Mouse (Mus musculus) lung, postnatal 0 days (tissue): Measurements from ENCODE around the gene Fam122a. TPM values are rescaled to one million over a fixed set of nuclear protein-coding genes. Genes with fewer than 3 reads are reported as not detected.

Source experiments
- ATAC-seq: fragments of 200-750 bp; cut with Nextera tagmentation; 2 replicates; pipeline ENCODE4 v1.8.0; 2017; ENCODE audit warnings: moderate library complexity
- DNase-seq: peaks from one replicate; pipeline ENCODE4 v3.0.0-alpha.2; 2016; ENCODE audit warnings: low spot score
- H3K27ac ChIP-seq: fragments of 300-500 bp; sonication (generic); 2 replicates; pipeline ENCODE4 v1.5.1; 2014; ENCODE audit warnings: antibody characterized with exemption, mild to moderate bottlenecking, low read length, mixed read lengths
- H3K27me3 ChIP-seq: fragments of 300-500 bp; sonication (generic); replicated peaks from 2 replicates; pipeline ENCODE4 v1.6.1; 2014; ENCODE audit warnings: low read length, mixed read lengths; ENCODE audit not compliant: insufficient read depth
- H3K36me3 ChIP-seq: fragments of 300-500 bp; sonication (generic); 2 replicates; pipeline ENCODE4 v1.6.1; 2014; ENCODE audit warnings: low read length, mixed read lengths; ENCODE audit not compliant: insufficient read depth
- H3K4me1 ChIP-seq: fragments of 300-500 bp; sonication (generic); 2 replicates; pipeline ENCODE4 v1.6.1; 2014; ENCODE audit warnings: antibody characterized with exemption, low read depth, low read length, mixed read lengths; ENCODE audit not compliant: insufficient read depth
- H3K4me2 ChIP-seq: fragments of 300-500 bp; sonication (generic); replicated peaks from 2 replicates; pipeline ENCODE4 v1.6.1; 2014; ENCODE audit warnings: low read depth, mild to moderate bottlenecking, low read length, moderate library complexity, mixed read lengths
- H3K4me3 ChIP-seq: fragments of 300-500 bp; sonication (generic); 2 replicates; pipeline ENCODE4 v1.5.1; 2014; ENCODE audit warnings: low read depth, low read length
- H3K9ac ChIP-seq: fragments of 300-500 bp; sonication (generic); replicated peaks from 2 replicates; pipeline ENCODE4 v1.6.1; 2014; ENCODE audit warnings: low read depth, mild to moderate bottlenecking
- H3K9me3 ChIP-seq: fragments of 300-500 bp; sonication (generic); 2 replicates; pipeline ENCODE4 v1.6.1; 2016; ENCODE audit warnings: low read length, mixed read lengths
- CTCF ChIP-seq: IDR thresholded peaks from 2 replicates; pipeline ENCODE4 v1.5.1; 2016; ENCODE audit warnings: antibody characterized with exemption, mild to moderate bottlenecking
- EP300 ChIP-seq: IDR thresholded peaks from 2 replicates; pipeline ENCODE4 v1.6.1; 2016; ENCODE audit warnings: antibody characterized with exemption, mild to moderate bottlenecking, control low read depth
- WGBS: fragments of 180-500 bp; shearing (Covaris S2); extraction: QIAGEN DNeasy Blood & Tissue Kit; methylation state at CpG from one replicate; pipeline ENCODE4 v1.1.7; 2014; 5-methylcytosine and 5-hydroxymethylcytosine counted together
- polyA plus RNA-seq: library from polyadenylated mRNA; unstranded; fragments of >200 nt; fragmentation: Nextera tagmentation; extraction: Ambion mirVana; gene quantifications from 2 replicates; pipeline ENCODE4 v1.2.1, GENCODE M21; 2015

The Fam122a gene
- polyA plus RNA-seq, 1 experiment from 2014 or later = 47.8 TPM

DNA sequence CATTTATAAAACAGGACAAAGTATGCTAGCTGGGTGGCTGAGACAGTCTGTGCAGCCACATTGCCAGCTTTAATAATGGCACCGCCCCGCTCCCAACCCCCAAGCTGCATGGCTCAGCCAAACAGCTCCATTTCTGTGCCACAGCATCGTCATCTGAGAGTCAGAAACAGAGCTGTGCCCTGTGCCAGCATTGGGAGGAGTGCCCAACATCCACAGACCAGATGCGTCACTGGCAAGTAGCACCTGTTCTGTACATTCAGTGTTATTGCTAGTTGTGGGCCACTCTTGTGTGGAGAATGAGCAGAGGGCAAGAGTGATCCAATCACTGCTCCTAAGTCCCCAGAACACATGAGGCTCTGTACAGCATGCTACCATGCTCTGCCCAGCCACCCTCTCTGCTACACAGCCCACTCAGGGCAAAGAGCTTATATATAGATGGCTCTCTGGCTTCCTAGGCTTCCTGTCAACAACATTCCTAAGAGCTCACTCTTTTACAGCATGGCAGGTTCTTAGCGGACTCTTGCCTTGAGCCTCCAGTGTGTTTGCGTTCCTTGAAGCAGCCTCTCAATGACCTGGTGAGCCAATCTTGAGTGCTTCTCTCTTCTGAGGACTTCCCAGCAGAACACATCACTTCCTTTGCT is 20.4 kb downstream of the Fam122a start:
- ATAC-seq (peak; percentile 95), DNase-seq (peak; percentile 92)
- H3K9ac ChIP-seq = no peak overlapping the region
- H3K27ac ChIP-seq = peak overlapping the region; percentile 77
- no peak overlapping the region for H3K4me2 ChIP-seq
- 67% methylated on average over 6 of the region's 6 CpGs for WGBS
- H3K27me3 ChIP-seq = no peaks in the 10 kb centered on the region
- peaks cover 7% of the 10 kb centered on the region; the same call in 1 of the 2 replicates for H3K4me1 ChIP-seq
- no peak overlapping the region for H3K4me3 ChIP-seq
- H3K36me3 ChIP-seq = no peaks in the 10 kb centered on the region
- TF ChIP-seq CTCF = no peak
- TF ChIP-seq EP300 = peak; percentile 98
- no peaks in the 10 kb centered on the region for H3K9me3 ChIP-seq

GRCm38 (mm10) chr19:24455249-24455960 is 21.8 kb downstream of the Fam122a start:
- no peaks in the 10 kb centered on the region for H3K27me3 ChIP-seq
- no peak overlapping the region for H3K4me2 ChIP-seq
- H3K9me3 ChIP-seq = no peaks in the 10 kb centered on the region
- no peak for TF ChIP-seq CTCF
- no peak for TF ChIP-seq EP300
- no peak overlapping the region for H3K9ac ChIP-seq
- H3K4me3 ChIP-seq = no peak overlapping the region
- H3K36me3 ChIP-seq = no peaks in the 10 kb centered on the region
- WGBS = 64% methylated on average over 6 of the region's 6 CpGs
- ATAC-seq (no peak), DNase-seq (no peak)
- H3K4me1 ChIP-seq = peaks cover 7% of the 10 kb centered on the region; the same call in 1 of the 2 replicates
- peak overlapping the region; percentile 77 for H3K27ac ChIP-seq

- WGBS = 71% methylated on average over 2 of the region's 2 CpGs
- H3K36me3 ChIP-seq = no peaks in the 10 kb centered on the region
- DNase-seq = no peak
- no peak for ATAC-seq
- H3K27me3 ChIP-seq = no peaks in the 10 kb centered on the region
- H3K9ac ChIP-seq = no peak overlapping the region
- TF ChIP-seq CTCF (no peak), EP300 (no peak)
- H3K4me1 ChIP-seq = peaks cover 7% of the 10 kb centered on the region; the same call in 1 of the 2 replicates
- no peaks in the 10 kb centered on the region for H3K9me3 ChIP-seq
- no peak overlapping the region for H3K4me3 ChIP-seq
- no peak overlapping the region for H3K4me2 ChIP-seq
- no peak overlapping the region for H3K27ac ChIP-seq
Measured at GRCm38 (mm10) chr19:24454451-24454850, 22.7 kb downstream of the Fam122a start.

DNA sequence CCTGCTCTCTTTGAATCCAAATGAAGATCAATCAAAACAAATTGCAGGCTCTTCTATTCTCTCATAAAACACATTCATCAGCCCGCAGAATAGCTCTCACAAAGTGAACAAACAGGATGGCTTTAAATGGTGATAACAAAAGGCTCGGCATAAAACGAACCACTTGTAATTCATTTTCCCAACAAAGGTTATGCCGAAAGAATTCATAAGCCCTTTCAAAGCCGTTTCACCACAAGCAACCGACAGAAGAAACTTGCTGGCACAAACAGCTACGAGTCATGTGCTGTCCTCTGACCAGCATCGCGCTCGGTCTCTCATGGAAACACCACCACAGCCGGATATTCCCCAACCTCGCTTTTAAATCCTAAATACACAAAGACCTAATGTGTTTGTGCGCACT is 23.8 kb downstream of the Fam122a start:
- Histone ChIP-seq H3K36me3 (no peaks in the 10 kb centered on the region), H3K4me1 (peaks cover 7% of the 10 kb centered on the region; the same call in 1 of the 2 replicates), H3K9me3 (no peaks in the 10 kb centered on the region), H3K9ac (no peak overlapping the region), H3K27me3 (no peaks in the 10 kb centered on the region), H3K4me3 (no peak overlapping the region), H3K4me2 (no peak overlapping the region), H3K27ac (no peak overlapping the region)
- WGBS = 62% methylated on average over 13 of the region's 13 CpGs
- TF ChIP-seq EP300 = 0 out of 2 replicates have a peak, but pooled peaks have one; percentile 14
- no peak for TF ChIP-seq CTCF
- ATAC-seq (no peak), DNase-seq (peak; percentile 45)

GRCm38 (mm10) chr19:24452441-24452898 is 24.7 kb downstream of the Fam122a start:
- DNase-seq = no peak
- no peaks in the 10 kb centered on the region for H3K36me3 ChIP-seq
- no peak overlapping the region for H3K9ac ChIP-seq
- ATAC-seq = no peak
- H3K27me3 ChIP-seq = no peaks in the 10 kb centered on the region
- no peak overlapping the region for H3K27ac ChIP-seq
- H3K4me1 ChIP-seq = peaks cover 4% of the 10 kb centered on the region; the same call in 1 of the 2 replicates
- H3K4me2 ChIP-seq = no peak overlapping the region
- no peak for TF ChIP-seq EP300
- TF ChIP-seq CTCF = no peak
- H3K4me3 ChIP-seq = no peak overlapping the region
- H3K9me3 ChIP-seq = no peaks in the 10 kb centered on the region
- WGBS = 22% methylated on average over 3 of the region's 3 CpGs

- no peak overlapping the region for H3K27ac ChIP-seq
Measured at GRCm38 (mm10) chr19:24451626-24452025, 25.5 kb downstream of the Fam122a start.

More at GRCm38 (mm10) chr19:24451626-24452025, 25.5 kb downstream of the Fam122a start:
- TF ChIP-seq CTCF = no peak
- TF ChIP-seq EP300 = no peak
- no peak overlapping the region for H3K4me3 ChIP-seq
- 0 out of 2 replicates have a peak, but pooled peaks cover 3% of the 10 kb centered on the region for H3K4me1 ChIP-seq
- 76% methylated on average over 3 of the region's 3 CpGs for WGBS
- ATAC-seq (no peak), DNase-seq (no peak)
- H3K36me3 ChIP-seq = no peaks in the 10 kb centered on the region
- H3K4me2 ChIP-seq = no peak overlapping the region
- H3K27me3 ChIP-seq = no peaks in the 10 kb centered on the region
- no peaks in the 10 kb centered on the region for H3K9me3 ChIP-seq
- no peak overlapping the region for H3K9ac ChIP-seq
